Mouse (Mus musculus): ENCODE results near the gene A630076J17Rik. TPM values are rescaled to one million over a fixed set of nuclear protein-coding genes. Genes with fewer than 3 reads are reported as not detected.

Gene A630076J17Rik
- not detected in 2 replicates for polyA plus RNA-seq (2016; fragmentation: Nextera tagmentation; extraction: Ambion mirVana)

GRCm38 (mm10) chr3:107230527-107230926 lies at the start of gene A630076J17Rik:
Gene A630076J17Rik (plus strand): TSS chr3:107230614.
- H3K27me3 ChIP-seq (replicated peaks), result peaks cover 33% of the 10 kb centered on the region
- H3K4me1 ChIP-seq, result peaks cover 4% of the 10 kb centered on the region; the same call in 1 of the 2 replicates
- no peak for ATAC-seq
- no peaks in the 10 kb centered on the region for H3K36me3 ChIP-seq
- H3K27ac ChIP-seq, result no peak within 1 kb of the TSS
- no peaks in the 10 kb centered on the region for H3K9me3 ChIP-seq (replicated peaks)
- H3K9ac ChIP-seq, result no peak within 1 kb of the TSS
- no peak within 1 kb of the TSS for H3K4me2 ChIP-seq
- no peak within 1 kb of the TSS for H3K4me3 ChIP-seq
- 20% methylated on average over 1 of the region's 1 CpGs for WGBS (ENCODE audit: insufficient replicate concordance)

- ATAC-seq, result no peak
- Histone ChIP-seq H3K36me3 (no peaks in the 10 kb centered on the region), H3K4me1 (no peaks in the 10 kb centered on the region), H3K4me3 (no peak overlapping the region), H3K9ac (no peak overlapping the region), H3K27ac (no peak overlapping the region), H3K4me2 (no peak overlapping the region), H3K27me3 (replicated peaks) (no peaks in the 10 kb centered on the region), H3K9me3 (replicated peaks) (no peaks in the 10 kb centered on the region)
- 52% methylated on average over 2 of the region's 2 CpGs for WGBS (ENCODE audit: insufficient replicate concordance)
Observed at GRCm38 (mm10) chr3:107180860-107181259, 49.6 kb upstream of the A630076J17Rik start.

DNA sequence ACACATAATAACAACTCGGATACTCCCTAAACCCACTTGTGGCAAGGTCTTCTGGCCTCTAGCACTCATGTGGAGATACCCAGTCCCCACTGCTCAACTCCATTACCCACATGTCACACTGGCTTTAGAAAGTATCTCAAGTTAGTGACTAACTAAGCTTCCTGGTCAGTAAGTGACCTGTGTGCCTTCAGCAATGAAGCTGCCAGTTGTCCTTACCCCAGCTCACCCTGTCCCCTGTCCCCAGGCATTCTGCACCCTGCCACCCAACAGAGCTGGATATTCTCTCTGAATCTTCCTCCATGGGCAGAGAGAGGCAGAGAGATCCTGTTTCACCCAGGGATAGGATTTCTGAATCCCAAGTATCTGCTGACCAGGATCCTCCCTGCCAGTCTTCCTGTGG lies 47.7 kb upstream of the A630076J17Rik start, which contains the start of gene Kcna10:
Kcna10 (plus strand) TSS at position 301 of the 400 bp plus-strand sequence.
- H3K9me3 ChIP-seq (replicated peaks), result no peaks in the 10 kb centered on the region
- no peak within 1 kb of the TSS for H3K27ac ChIP-seq
- WGBS (ENCODE audit: insufficient replicate concordance), result 51% methylated on average over 1 of the region's 1 CpGs
- no peaks in the 10 kb centered on the region for H3K27me3 ChIP-seq (replicated peaks)
- H3K4me2 ChIP-seq, result no peak within 1 kb of the TSS
- H3K4me3 ChIP-seq, result no peak within 1 kb of the TSS
- H3K9ac ChIP-seq, result no peak within 1 kb of the TSS
- no peaks in the 10 kb centered on the region for H3K36me3 ChIP-seq
- H3K4me1 ChIP-seq, result no peaks in the 10 kb centered on the region
- no peak for ATAC-seq

DNA sequence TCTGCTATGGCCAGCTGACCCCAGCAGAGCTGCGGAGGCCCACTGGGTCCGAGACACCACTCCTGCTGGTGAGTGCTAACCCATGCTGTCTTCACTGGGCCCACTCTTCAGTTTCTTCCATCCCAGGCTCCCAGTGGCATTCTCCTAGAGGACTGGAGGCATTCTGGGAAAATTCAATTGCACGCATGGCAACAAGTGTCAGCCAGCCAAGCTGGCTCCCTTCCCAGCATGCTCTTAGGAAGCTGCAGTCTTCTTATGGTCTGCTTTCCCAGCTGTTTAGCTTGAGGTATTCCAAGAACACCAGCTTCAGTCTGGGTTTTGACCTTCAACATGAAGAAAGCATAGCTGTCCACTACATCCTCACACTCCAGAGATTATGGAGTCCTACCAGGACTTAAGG lies 47.2 kb upstream of the A630076J17Rik start:
- no peak for ATAC-seq
- Histone ChIP-seq H3K4me2 (no peak overlapping the region), H3K4me1 (no peaks in the 10 kb centered on the region), H3K9ac (no peak overlapping the region), H3K27me3 (replicated peaks) (no peaks in the 10 kb centered on the region), H3K9me3 (replicated peaks) (no peaks in the 10 kb centered on the region), H3K27ac (no peak overlapping the region), H3K36me3 (no peaks in the 10 kb centered on the region), H3K4me3 (no peak overlapping the region)
- 60% methylated on average over 3 of the region's 3 CpGs for WGBS (ENCODE audit: insufficient replicate concordance)

GRCm38 (mm10) chr3:107185597-107185996 lies 44.8 kb upstream of the A630076J17Rik start:
- Histone ChIP-seq H3K27me3 (replicated peaks) (no peaks in the 10 kb centered on the region), H3K27ac (no peak overlapping the region), H3K4me3 (no peak overlapping the region), H3K9ac (no peak overlapping the region), H3K4me2 (no peak overlapping the region), H3K4me1 (no peaks in the 10 kb centered on the region), H3K9me3 (replicated peaks) (no peaks in the 10 kb centered on the region), H3K36me3 (no peaks in the 10 kb centered on the region)
- ATAC-seq, result no peak
- 66% methylated on average over 3 of the region's 3 CpGs for WGBS (ENCODE audit: insufficient replicate concordance)

DNA sequence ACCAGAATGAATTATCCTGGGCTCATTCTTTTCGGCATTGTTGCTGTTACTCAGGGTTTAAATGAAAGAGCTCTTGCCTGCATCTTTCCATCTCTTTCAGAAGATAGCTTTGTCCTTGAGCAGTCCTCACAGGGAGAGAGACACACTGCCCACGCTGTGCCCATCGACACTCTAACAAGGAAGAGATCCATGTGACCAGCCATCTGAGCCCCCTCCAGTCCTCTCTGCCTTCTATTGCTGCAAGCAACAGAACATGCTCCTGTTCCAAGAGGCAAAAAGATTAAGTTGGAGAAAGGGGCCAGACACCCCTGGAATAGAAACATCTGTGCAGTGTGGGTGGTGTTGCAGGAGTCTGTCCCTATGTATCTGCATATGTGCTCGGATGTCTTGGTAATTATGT lies 43.4 kb upstream of the A630076J17Rik start:
- no peaks in the 10 kb centered on the region for H3K9me3 ChIP-seq (replicated peaks)
- no peak overlapping the region for H3K4me3 ChIP-seq
- no peaks in the 10 kb centered on the region for H3K4me1 ChIP-seq
- H3K27me3 ChIP-seq (replicated peaks), result no peaks in the 10 kb centered on the region
- H3K27ac ChIP-seq, result no peak overlapping the region
- no peaks in the 10 kb centered on the region for H3K36me3 ChIP-seq
- ATAC-seq, result no peak
- no peak overlapping the region for H3K9ac ChIP-seq
- no peak overlapping the region for H3K4me2 ChIP-seq
- WGBS (ENCODE audit: insufficient replicate concordance), result 70% methylated on average over 4 of the region's 4 CpGs

DNA sequence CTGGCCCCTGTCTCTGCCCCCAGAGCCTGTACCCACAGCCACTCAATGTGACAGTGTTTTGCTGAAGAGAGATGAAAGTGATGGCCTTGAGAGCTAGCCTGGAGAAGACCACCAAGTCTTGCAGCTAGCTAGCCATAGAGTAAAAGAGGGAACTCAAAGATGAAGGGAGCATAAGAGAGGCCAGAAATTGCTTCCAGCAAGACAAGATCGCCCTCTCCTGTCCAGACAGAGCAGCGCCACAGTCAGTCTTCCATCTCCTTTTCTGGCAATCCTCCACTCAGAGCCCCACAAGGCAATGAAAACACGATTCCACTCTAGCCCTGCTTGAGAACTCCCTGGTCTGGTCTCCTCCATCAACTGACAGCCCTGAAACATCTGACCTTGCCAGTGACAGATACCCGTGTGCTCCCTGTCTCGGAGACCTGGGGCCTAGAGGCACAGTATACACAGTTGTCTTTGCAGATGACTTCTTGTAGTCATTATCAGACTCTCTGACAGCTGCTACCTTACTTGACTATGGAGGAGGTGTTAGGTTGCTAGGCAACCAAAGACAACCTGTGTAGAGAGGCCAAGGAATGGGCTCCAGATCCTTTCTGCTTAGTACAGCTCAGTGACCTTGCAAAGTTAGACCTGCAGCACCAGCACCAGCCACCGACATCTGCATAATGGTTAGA lies 42.1 kb upstream of the A630076J17Rik start:
- 36% methylated on average over 6 of the region's 6 CpGs for WGBS (ENCODE audit: insufficient replicate concordance)
- Histone ChIP-seq H3K36me3 (no peaks in the 10 kb centered on the region), H3K4me2 (no peak overlapping the region), H3K9ac (no peak overlapping the region), H3K4me1 (no peaks in the 10 kb centered on the region), H3K9me3 (replicated peaks) (no peaks in the 10 kb centered on the region), H3K27ac (no peak overlapping the region), H3K4me3 (no peak overlapping the region), H3K27me3 (replicated peaks) (no peaks in the 10 kb centered on the region)
- ATAC-seq, result no peak

GRCm38 (mm10) chr3:107201310-107202180 lies 28.9 kb upstream of the A630076J17Rik start:
- no peaks in the 10 kb centered on the region for H3K9me3 ChIP-seq (replicated peaks)
- peaks cover 4% of the 10 kb centered on the region for H3K27me3 ChIP-seq (replicated peaks)
- H3K4me1 ChIP-seq, result no peaks in the 10 kb centered on the region
- no peaks in the 10 kb centered on the region for H3K36me3 ChIP-seq
- no peak overlapping the region for H3K9ac ChIP-seq
- ATAC-seq, result no peak
- 42% methylated on average over 9 of the region's 9 CpGs for whole genome bisulfite sequencing (ENCODE audit: insufficient replicate concordance)
- H3K4me3 ChIP-seq, result no peak overlapping the region
- no peak overlapping the region for H3K4me2 ChIP-seq
- no peak overlapping the region for H3K27ac ChIP-seq

- Histone ChIP-seq H3K27me3 (replicated peaks) (peaks cover 4% of the 10 kb centered on the region), H3K27ac (no peak overlapping the region), H3K4me2 (no peak overlapping the region), H3K36me3 (no peaks in the 10 kb centered on the region), H3K4me1 (no peaks in the 10 kb centered on the region), H3K9ac (no peak overlapping the region), H3K9me3 (replicated peaks) (no peaks in the 10 kb centered on the region), H3K4me3 (no peak overlapping the region)
- WGBS (ENCODE audit: insufficient replicate concordance), result 61% methylated on average over 3 of the region's 3 CpGs
- ATAC-seq, result no peak
Observed at GRCm38 (mm10) chr3:107204413-107204812, 26.0 kb upstream of the A630076J17Rik start.

DNA sequence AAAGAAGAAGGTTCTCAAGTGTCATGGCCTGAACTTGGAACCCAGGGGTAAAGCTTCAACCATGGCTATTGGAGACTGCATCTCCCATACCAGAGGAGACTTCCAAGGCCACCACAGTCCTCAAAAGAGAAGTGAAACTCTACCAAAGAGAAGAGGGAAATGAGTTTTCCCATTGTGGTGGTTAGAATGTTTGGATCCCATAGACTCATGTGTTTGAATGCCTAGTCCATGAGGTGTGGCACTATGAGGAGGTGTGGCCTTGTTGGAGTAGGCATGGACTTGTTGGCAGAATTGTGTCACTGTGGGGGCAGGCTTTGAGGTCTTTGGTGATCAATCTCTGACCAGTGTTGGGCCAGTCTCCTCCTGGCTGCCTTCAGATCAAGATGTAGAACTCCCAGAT lies 25.2 kb upstream of the A630076J17Rik start:
- ATAC-seq, result no peak
- Histone ChIP-seq H3K9ac (no peak overlapping the region), H3K27ac (no peak overlapping the region)

DNA sequence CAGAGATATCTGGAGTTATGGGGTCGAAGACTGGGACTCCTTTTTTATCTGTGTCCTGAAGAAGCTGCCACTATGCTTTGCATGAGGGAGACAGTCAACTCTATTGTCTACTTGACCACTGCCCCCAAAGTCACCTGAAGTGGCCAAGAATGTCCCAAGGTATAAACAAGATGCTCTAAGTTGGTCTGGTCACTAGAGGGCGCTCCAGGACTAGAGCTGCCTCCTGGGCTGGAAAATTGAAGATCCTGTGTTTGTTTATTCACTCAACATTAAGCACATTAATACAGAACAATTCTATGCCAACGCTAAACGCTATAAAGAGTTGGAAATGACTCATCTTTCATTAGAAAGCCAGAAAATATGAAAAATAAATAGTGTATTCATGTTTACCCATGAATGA lies 24.4 kb upstream of the A630076J17Rik start:
- Histone ChIP-seq H3K36me3 (no peaks in the 10 kb centered on the region), H3K9me3 (replicated peaks) (no peaks in the 10 kb centered on the region), H3K4me1 (no peaks in the 10 kb centered on the region), H3K27ac (no peak overlapping the region), H3K4me2 (no peak overlapping the region), H3K9ac (no peak overlapping the region), H3K4me3 (no peak overlapping the region), H3K27me3 (replicated peaks) (peaks cover 4% of the 10 kb centered on the region)
- WGBS (ENCODE audit: insufficient replicate concordance), result 6% methylated on average over 4 of the region's 4 CpGs
- no peak for ATAC-seq

More for the DNA sequence above, 25.2 kb upstream of the A630076J17Rik start:
- peaks cover 4% of the 10 kb centered on the region for H3K27me3 ChIP-seq (replicated peaks)
- no peak overlapping the region for H3K4me2 ChIP-seq
- H3K4me3 ChIP-seq, result no peak overlapping the region
- H3K4me1 ChIP-seq, result no peaks in the 10 kb centered on the region
- no peaks in the 10 kb centered on the region for H3K36me3 ChIP-seq
- no peaks in the 10 kb centered on the region for H3K9me3 ChIP-seq (replicated peaks)

DNA sequence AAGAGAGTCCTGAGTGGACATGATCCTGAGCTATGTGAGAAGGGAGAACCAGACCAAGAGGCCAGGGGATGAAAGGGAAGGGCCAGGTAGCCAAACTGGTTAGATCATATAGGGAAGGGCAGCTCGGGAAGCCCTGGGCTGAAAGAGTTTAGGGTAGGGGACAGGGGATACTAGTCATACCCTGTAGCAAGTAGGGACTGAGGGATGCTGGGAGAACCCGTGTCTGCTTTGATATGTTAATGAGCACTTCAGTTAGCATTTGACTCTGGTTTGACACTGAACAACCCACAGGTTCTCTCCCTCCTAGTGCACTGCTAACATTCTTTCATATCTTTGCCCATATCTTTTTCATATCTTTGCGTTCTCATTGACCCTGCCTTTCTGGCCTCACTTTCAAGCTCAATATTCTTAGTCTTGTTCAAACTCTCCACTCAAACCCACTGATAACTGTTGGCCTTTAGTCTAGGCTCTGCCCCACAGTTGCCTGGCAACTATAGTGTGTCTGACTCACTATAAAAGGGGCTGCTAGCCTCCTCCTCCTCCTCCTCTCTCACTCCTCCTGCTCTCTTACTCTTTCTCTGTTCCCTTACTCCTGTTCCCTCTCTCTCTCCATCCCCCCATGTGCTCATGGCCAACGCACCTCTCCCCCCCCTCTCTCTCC lies 23.8 kb upstream of the A630076J17Rik start:
- no peaks in the 10 kb centered on the region for H3K9me3 ChIP-seq (replicated peaks)
- H3K27ac ChIP-seq, result no peak overlapping the region
- 46% methylated on average over 4 of the region's 4 CpGs for WGBS (ENCODE audit: insufficient replicate concordance)
- no peak overlapping the region for H3K4me2 ChIP-seq
- peaks cover 4% of the 10 kb centered on the region for H3K27me3 ChIP-seq (replicated peaks)
- H3K4me3 ChIP-seq, result no peak overlapping the region
- no peaks in the 10 kb centered on the region for H3K4me1 ChIP-seq
- H3K36me3 ChIP-seq, result no peaks in the 10 kb centered on the region
- H3K9ac ChIP-seq, result no peak overlapping the region
- no peak for ATAC-seq
